Comparison of ENCODE assay signal across 20 mouse cellular contexts in genomic region chr1:87651436-87651835, GRCm38 (mm10). TPM values are rescaled to one million over a fixed set of nuclear protein-coding genes. Genes with fewer than 3 reads are reported as not detected.
DNase-seq lines count a peak whose midpoint lies in the region; ATAC-seq and TF ChIP-seq lines count a peak whose summit lies in the region.
"Had no signal": no experiment of that assay in that cellular context is flagged by ENCODE, and none has a peak within 500 bp of the region (broad histone marks: within the 10 kb centered on the region; RNA-seq: fewer than 3 reads in every experiment).

No protein-coding gene starts in this region.

- H3K36me3 ChIP-seq in kidney, adult 2 months (ENCODE audit: control insufficient read depth, insufficient read depth, low read length), result no peaks in the 10 kb centered on the region
- 0 out of 2 replicates have a peak, but pooled peaks cover 1% of the 10 kb centered on the region for H3K36me3 ChIP-seq in spleen, adult 2 months (ENCODE audit: control insufficient read depth, insufficient read depth, low read length)
- no peaks in the 10 kb centered on the region for H3K36me3 ChIP-seq in liver, embryonic 15.5 days (replicated peaks)
- peaks cover 2% of the 10 kb centered on the region for H3K36me3 ChIP-seq in splenic B cell, adult 2 months (ENCODE audit: control insufficient read depth, insufficient read depth, low read length, poor library complexity, severe bottlenecking)
- H3K36me3 ChIP-seq: embryonic facial prominence, embryonic 13.5 days; forebrain, embryonic 10.5 days; forebrain, embryonic 15.5 days; heart, embryonic 15.5 days; midbrain, embryonic 13.5 days had no signal

- no peaks in the 10 kb centered on the region for H3K4me1 ChIP-seq in kidney, adult 2 months (ENCODE audit: control insufficient read depth, insufficient read depth, low read length)
- peaks cover 43% of the 10 kb centered on the region for H3K4me1 ChIP-seq in spleen, adult 2 months (ENCODE audit: control insufficient read depth, insufficient read depth, insufficient read length)
- H3K4me1 ChIP-seq in liver, embryonic 15.5 days (replicated peaks), result peaks cover 58% of the 10 kb centered on the region
- H3K4me1 ChIP-seq: embryonic facial prominence, embryonic 13.5 days; forebrain, embryonic 10.5 days; forebrain, embryonic 15.5 days; midbrain, embryonic 13.5 days had no signal

- no peaks in the 10 kb centered on the region for H3K9me3 ChIP-seq in liver, embryonic 15.5 days (replicated peaks)
- H3K9me3 ChIP-seq: embryonic facial prominence, embryonic 13.5 days; forebrain, embryonic 10.5 days; forebrain, embryonic 15.5 days; heart, embryonic 15.5 days; megakaryocyte, embryonic 14.5 days; midbrain, embryonic 13.5 days had no signal

- ATAC-seq in liver, embryonic 15.5 days (ENCODE audit: insufficient read depth), result no peak
- ATAC-seq: forebrain, embryonic 15.5 days; midbrain, embryonic 13.5 days had no signal

- WGBS in kidney, adult 2 months, result 71% methylated on average over 1 of the region's 1 CpGs
- 69% methylated on average over 1 of the region's 1 CpGs for WGBS in spleen, adult 2 months
- 62% methylated on average over 1 of the region's 1 CpGs for WGBS in liver, embryonic 15.5 days (ENCODE audit: insufficient replicate concordance)

- no peak overlapping the region for H3K4me3 ChIP-seq in kidney, adult 2 months (ENCODE audit: insufficient read depth, low read depth, low read length)
- no peak overlapping the region for H3K4me3 ChIP-seq in spleen, adult 2 months (ENCODE audit: extremely low read depth, insufficient read depth, insufficient read length)
- H3K4me3 ChIP-seq in liver, embryonic 15.5 days (replicated peaks), result no peak overlapping the region
- H3K4me3 ChIP-seq: embryonic facial prominence, embryonic 13.5 days; forebrain, embryonic 10.5 days; forebrain, embryonic 15.5 days; heart, embryonic 15.5 days; megakaryocyte, embryonic 14.5 days; midbrain, embryonic 13.5 days had no signal

- TF ChIP-seq POLR2A in kidney, adult 2 months (IDR thresholded peaks at IDR 0.05; ENCODE audit: low read depth, low read length), result no peak
- TF ChIP-seq POLR2A in spleen, adult 2 months (IDR thresholded peaks at IDR 0.05; ENCODE audit: low read depth, low read length), result no peak

- H3K9ac ChIP-seq in liver, embryonic 15.5 days, result no peak overlapping the region
- H3K9ac ChIP-seq: embryonic facial prominence, embryonic 13.5 days; forebrain, embryonic 15.5 days; heart, embryonic 15.5 days; lung, embryonic 14.5 days; midbrain, embryonic 13.5 days had no signal

- peak overlapping the region; percentile 5; the same call in 1 of the 2 replicates for H3K27ac ChIP-seq in kidney, adult 2 months (ENCODE audit: insufficient read depth, low read depth, low read length)
- peak overlapping the region; percentile 83 for H3K27ac ChIP-seq in spleen, adult 2 months (ENCODE audit: insufficient read depth, low read length)
- peak overlapping the region; percentile 89 for H3K27ac ChIP-seq in liver, embryonic 15.5 days (replicated peaks)
- H3K27ac ChIP-seq: embryonic facial prominence, embryonic 13.5 days; forebrain, embryonic 10.5 days; forebrain, embryonic 15.5 days; heart, embryonic 15.5 days; midbrain, embryonic 13.5 days; stomach, postnatal 0 days had no signal

- no peak for DNase-seq in kidney, adult 2 months
- DNase-seq in kidney, adult 8-10 months, result no peak
- no peak for DNase-seq in spleen, adult 2 months (ENCODE audit: low read depth in 1 of 2, low spot score in 2 of 2)
- no peak for DNase-seq in spleen, postnatal 4 days (ENCODE audit: low spot score in 2 of 2)
- DNase-seq in splenic B cell, adult 2 months (ENCODE audit: low read depth, low spot score), result peak; percentile 53
- DNase-seq in cerebellum, postnatal 36 days, result no peak
- no peak for DNase-seq in adrenal gland, adult 2 months
- DNase-seq: cerebellum, adult 11 months; cerebellum, adult 9-11 months; thymus, adult 2 months; thymus, postnatal 36 days had no signal

- TF ChIP-seq CTCF in kidney, adult 2 months (conservative IDR thresholded peaks at IDR 0.05; ENCODE audit: insufficient read depth, insufficient read length, low read depth, low read length), result no peak
- no peak for TF ChIP-seq CTCF in spleen, adult 2 months (IDR thresholded peaks at IDR 0.05; ENCODE audit: extremely low read depth, insufficient read depth, insufficient read length, insufficient replicate concordance)

- 0 out of 2 replicates have a peak overlapping the region, but pooled peaks have one; percentile 60 for H3K4me2 ChIP-seq in liver, embryonic 15.5 days
- H3K4me2 ChIP-seq: embryonic facial prominence, embryonic 13.5 days; forebrain, embryonic 15.5 days; heart, embryonic 15.5 days; lung, embryonic 14.5 days; midbrain, embryonic 13.5 days had no signal

- H3K27me3 ChIP-seq in kidney, adult 2 months (replicated peaks; ENCODE audit: control insufficient read depth, insufficient read depth, low read length), result no peaks in the 10 kb centered on the region
- no peaks in the 10 kb centered on the region for H3K27me3 ChIP-seq in spleen, adult 2 months (ENCODE audit: control insufficient read depth, insufficient read depth, low read length)
- no peaks in the 10 kb centered on the region for H3K27me3 ChIP-seq in liver, embryonic 15.5 days
- no peaks in the 10 kb centered on the region for H3K27me3 ChIP-seq in splenic B cell, adult 2 months (ENCODE audit: control insufficient read depth, insufficient read depth, low read length, poor library complexity, severe bottlenecking)
- H3K27me3 ChIP-seq: embryonic facial prominence, embryonic 13.5 days; forebrain, embryonic 15.5 days; heart, embryonic 15.5 days; megakaryocyte, embryonic 14.5 days; midbrain, embryonic 13.5 days had no signal

RNA-seq across cellular contexts. Expression of gene Inpp5d, which starts 31.3 kb away (rescaled TPM):
- 18.6 and 20.0 TPM in 2 replicates for polyA plus RNA-seq in kidney, adult 2 months (2012; rRNA removed)
- polyA plus RNA-seq in spleen, adult 2 months (2012; rRNA removed), result 204 and 282 TPM in 2 replicates
- 10.9 and 13.4 TPM in 2 replicates for polyA plus RNA-seq in liver, embryonic 15.5 days (2015; fragmentation: Nextera tagmentation; extraction: Ambion mirVana)
- total RNA-seq in adrenal gland, adult 2 months (2021), result 10 to 100 TPM; 11.5 to 18.4 TPM
- 17.5 and 21.1 TPM in 2 replicates for polyA plus RNA-seq in adrenal gland, adult 2 months (2012; rRNA removed)

Comparison
In these comparisons a context has a peak if more than half of its experiments do, and no peak if none do; other contexts are left out.
1. H3K27ac ChIP-seq: peak in every context shown above with its lines; median percentile 89 in liver, embryonic 15.5 days; 83 in spleen, adult 2 months; 5 in kidney, adult 2 months.